ENCODE assay signal across 11 mouse cellular contexts in the genomic region with DNA sequence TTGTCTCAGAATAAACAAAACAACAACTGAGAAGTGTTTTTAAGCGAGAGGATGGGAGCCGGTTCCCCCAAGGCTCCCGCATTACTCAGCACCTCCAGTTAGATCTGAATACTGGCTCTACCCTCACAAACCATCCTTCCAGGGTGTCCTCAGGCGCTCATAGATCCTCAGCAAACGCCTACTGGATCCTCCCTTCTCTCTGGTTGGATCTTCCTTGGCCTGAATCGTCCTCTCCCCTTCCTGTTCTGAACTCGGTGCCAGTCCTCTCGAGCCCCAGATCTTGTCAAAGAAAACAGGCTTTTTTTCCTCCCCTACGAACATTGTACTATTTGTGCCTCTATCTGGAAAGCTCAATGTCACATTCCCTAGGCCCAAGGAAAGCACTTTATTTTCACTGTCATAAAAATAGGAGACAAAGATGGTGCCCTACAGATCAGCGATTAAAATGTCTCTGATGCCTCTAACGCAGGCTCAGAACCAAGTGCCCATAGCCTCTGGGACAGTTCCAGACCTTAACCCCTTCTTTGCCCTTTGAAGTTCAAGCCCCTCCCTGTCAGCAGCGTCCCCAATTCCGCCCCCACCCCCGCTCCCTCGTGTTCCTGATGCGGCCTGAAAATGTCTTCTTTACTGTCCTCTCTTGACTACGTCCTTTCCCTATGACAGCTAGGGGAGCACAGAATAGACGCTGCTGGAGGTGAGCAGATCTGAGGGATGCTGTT. TPM values are rescaled to one million over a fixed set of nuclear protein-coding genes. Genes with fewer than 3 reads are reported as not detected.
DNase-seq lines count a peak whose midpoint lies in the region; ATAC-seq and TF ChIP-seq lines count a peak whose summit lies in the region.
"Had no signal": no experiment of that assay in that cellular context is flagged by ENCODE, and none has a peak within 500 bp of the region (broad histone marks: within the 10 kb centered on the region; RNA-seq: fewer than 3 reads in every experiment).

No protein-coding gene starts in this region.

- no peaks in the 10 kb centered on the region for H3K9me3 ChIP-seq in lung, embryonic 16.5 days (ENCODE audit: control insufficient read depth, low read length)
- no peaks in the 10 kb centered on the region for H3K9me3 ChIP-seq in limb, embryonic 12.5 days
- no peaks in the 10 kb centered on the region for H3K9me3 ChIP-seq in stomach, postnatal 0 days (ENCODE audit: control insufficient read depth, low read length)

- no peak overlapping the region; the same call in 1 of the 2 replicates for H3K4me3 ChIP-seq in lung, embryonic 16.5 days (ENCODE audit: low read length)
- peak overlapping the region; percentile 12; the same call in 1 of the 2 replicates for H3K4me3 ChIP-seq in limb, embryonic 12.5 days (replicated peaks)
- H3K4me3 ChIP-seq in stomach, postnatal 0 days (ENCODE audit: low read depth, low read length) = 0 out of 2 replicates have a peak overlapping the region, but pooled peaks have one; percentile 10

- WGBS in lung, embryonic 16.5 days = 32% methylated on average over 18 of the region's 18 CpGs
- WGBS in limb, embryonic 12.5 days = 28% methylated on average over 18 of the region's 18 CpGs
- WGBS in stomach, postnatal 0 days = 39% methylated on average over 18 of the region's 18 CpGs

- TF ChIP-seq EP300 in stomach, postnatal 0 days (optimal IDR thresholded peaks at IDR 0.05) = no peak

- 0 out of 2 replicates have a peak overlapping the region, but pooled peaks have one; percentile 11 for H3K9ac ChIP-seq in lung, embryonic 16.5 days (ENCODE audit: low read length)
- 0 out of 2 replicates have a peak overlapping the region, but pooled peaks have one; percentile 8 for H3K9ac ChIP-seq in limb, embryonic 12.5 days (replicated peaks)
- no peak overlapping the region for H3K9ac ChIP-seq in stomach, postnatal 0 days (ENCODE audit: low read length)

- peaks cover 8% of the 10 kb centered on the region for H3K4me1 ChIP-seq in lung, embryonic 16.5 days (replicated peaks; ENCODE audit: control insufficient read depth, insufficient read depth, low read length)
- peaks cover 15% of the 10 kb centered on the region for H3K4me1 ChIP-seq in limb, embryonic 12.5 days (replicated peaks)
- H3K4me1 ChIP-seq in stomach, postnatal 0 days (replicated peaks; ENCODE audit: control insufficient read depth, insufficient read depth) = peaks cover 5% of the 10 kb centered on the region; the same call in 1 of the 2 replicates

- H3K4me2 ChIP-seq in lung, embryonic 16.5 days (ENCODE audit: low read depth, low read length) = peak overlapping the region; percentile 31
- H3K4me2 ChIP-seq in limb, embryonic 12.5 days = peak overlapping the region; percentile 51
- peak overlapping the region; percentile 47 for H3K4me2 ChIP-seq in stomach, postnatal 0 days (replicated peaks; ENCODE audit: low read depth)

- peak; percentile 30 to 65 for DNase-seq in adrenal gland, adult (ENCODE audit: inconsistent age in 2 of 2, low spot score in 1 of 2)
- DNase-seq in adrenal gland, postnatal 10 days = no peak
- no peak for DNase-seq in lung, postnatal 10 days
- DNase-seq in stomach, postnatal 0 days (ENCODE audit: low spot score) = no peak
- DNase-seq in right cerebral cortex, postnatal 36 days (ENCODE audit: low spot score in 2 of 2) = no peak
- no peak for DNase-seq in thymus, postnatal 25 days

- H3K36me3 ChIP-seq in lung, embryonic 16.5 days (ENCODE audit: control insufficient read depth, insufficient read depth, low read length) = no peaks in the 10 kb centered on the region
- H3K36me3 ChIP-seq in limb, embryonic 12.5 days = no peaks in the 10 kb centered on the region
- H3K36me3 ChIP-seq in stomach, postnatal 0 days (ENCODE audit: control insufficient read depth, insufficient read depth, low read length) = no peaks in the 10 kb centered on the region

- TF ChIP-seq CTCF in stomach, postnatal 0 days (IDR thresholded peaks at IDR 0.05; ENCODE audit: low read depth) = no peak

- no peaks in the 10 kb centered on the region for H3K27me3 ChIP-seq in lung, embryonic 16.5 days (ENCODE audit: control insufficient read depth, insufficient read depth, low read depth, low read length)
- no peaks in the 10 kb centered on the region for H3K27me3 ChIP-seq in limb, embryonic 12.5 days
- no peaks in the 10 kb centered on the region for H3K27me3 ChIP-seq in stomach, postnatal 0 days (ENCODE audit: control insufficient read depth, insufficient read depth, low read length)

- no peak for ATAC-seq in lung, embryonic 16.5 days (ENCODE audit: low read depth)
- ATAC-seq in limb, embryonic 12.5 days (ENCODE audit: insufficient number of reproducible peaks, insufficient read depth, low FRiP score, low TSS enrichment, low read depth) = no peak
- no peak for ATAC-seq in stomach, postnatal 0 days (ENCODE audit: low FRiP score, low TSS enrichment)

- no peak overlapping the region for H3K27ac ChIP-seq in lung, embryonic 16.5 days (ENCODE audit: low read length)
- peak overlapping the region; percentile 64; the same call in 1 of the 2 replicates for H3K27ac ChIP-seq in limb, embryonic 12.5 days
- peak overlapping the region; percentile 74 for H3K27ac ChIP-seq in stomach, postnatal 0 days (replicated peaks)

RNA-seq across cellular contexts. Expression of a gene that starts 25.7 kb away (rescaled TPM):
- not detected for total RNA-seq in adrenal gland, postnatal 10 days (2021)
- 3.2 TPM in 1 of 2 replicates, not detected in the other for polyA plus RNA-seq in lung, embryonic 16.5 days (2015; fragmentation: Nextera tagmentation; extraction: Ambion mirVana)
- polyA plus RNA-seq in limb, embryonic 12.5 days (2016; fragmentation: Nextera tagmentation; extraction: Ambion mirVana) = not detected in 2 replicates
- 5.9 and 7.6 TPM in 2 replicates for polyA plus RNA-seq in stomach, postnatal 0 days (2015; fragmentation: Nextera tagmentation; extraction: Ambion mirVana)
- total RNA-seq: left cerebral cortex, adult 18-20 months had no signal
- polyA plus RNA-seq: brain, embryonic 14.5 days; spleen, adult 2 months had no signal

RNA-seq across cellular contexts. Expression of a gene that starts 40.2 kb away (rescaled TPM):
- total RNA-seq in adrenal gland, postnatal 10 days (2021) = 1 to 10 TPM; 1.8 TPM
- polyA plus RNA-seq in lung, embryonic 16.5 days (2015; fragmentation: Nextera tagmentation; extraction: Ambion mirVana) = 5.1 and 6.1 TPM in 2 replicates
- 4.6 and 6.3 TPM in 2 replicates for polyA plus RNA-seq in limb, embryonic 12.5 days (2016; fragmentation: Nextera tagmentation; extraction: Ambion mirVana)
- polyA plus RNA-seq in stomach, postnatal 0 days (2015; fragmentation: Nextera tagmentation; extraction: Ambion mirVana) = 2.4 TPM in 2 replicates

RNA-seq across cellular contexts. Expression of a gene that starts 54.7 kb away (rescaled TPM):
- 10 to 100 TPM; 33.2 to 42.0 TPM for total RNA-seq in adrenal gland, postnatal 10 days (2021)
- polyA plus RNA-seq in lung, embryonic 16.5 days (2015; fragmentation: Nextera tagmentation; extraction: Ambion mirVana) = 11.6 and 13.3 TPM in 2 replicates
- polyA plus RNA-seq in limb, embryonic 12.5 days (2016; fragmentation: Nextera tagmentation; extraction: Ambion mirVana) = 43.4 and 49.7 TPM in 2 replicates
- 11.3 and 12.2 TPM in 2 replicates for polyA plus RNA-seq in stomach, postnatal 0 days (2015; fragmentation: Nextera tagmentation; extraction: Ambion mirVana)

Comparison
In these comparisons a context has a peak if more than half of its experiments do, and no peak if none do; other contexts are left out.
1. DNase-seq: peak in adrenal gland, adult (2 of 2); none in adrenal gland, postnatal 10 days (single experiment), lung, postnatal 10 days (single experiment), stomach, postnatal 0 days (single experiment), right cerebral cortex, postnatal 36 days (0 of 2) and thymus, postnatal 25 days (single experiment).
2. Peak in every context shown above with its lines, with median percentiles within 50 percentile points of each other: H3K4me2 ChIP-seq.